Mouse (Mus musculus): ENCODE results near the gene Zfp770.
A peak's percentile ranks its signal among the peaks of the same experiment; 100 is the strongest.
"Not testable (repeated sequence)": the region's sequence is repeated elsewhere in the genome, so short reads cannot be mapped to it uniquely, and the experiment has no call there.

Gene Zfp770

DNA sequence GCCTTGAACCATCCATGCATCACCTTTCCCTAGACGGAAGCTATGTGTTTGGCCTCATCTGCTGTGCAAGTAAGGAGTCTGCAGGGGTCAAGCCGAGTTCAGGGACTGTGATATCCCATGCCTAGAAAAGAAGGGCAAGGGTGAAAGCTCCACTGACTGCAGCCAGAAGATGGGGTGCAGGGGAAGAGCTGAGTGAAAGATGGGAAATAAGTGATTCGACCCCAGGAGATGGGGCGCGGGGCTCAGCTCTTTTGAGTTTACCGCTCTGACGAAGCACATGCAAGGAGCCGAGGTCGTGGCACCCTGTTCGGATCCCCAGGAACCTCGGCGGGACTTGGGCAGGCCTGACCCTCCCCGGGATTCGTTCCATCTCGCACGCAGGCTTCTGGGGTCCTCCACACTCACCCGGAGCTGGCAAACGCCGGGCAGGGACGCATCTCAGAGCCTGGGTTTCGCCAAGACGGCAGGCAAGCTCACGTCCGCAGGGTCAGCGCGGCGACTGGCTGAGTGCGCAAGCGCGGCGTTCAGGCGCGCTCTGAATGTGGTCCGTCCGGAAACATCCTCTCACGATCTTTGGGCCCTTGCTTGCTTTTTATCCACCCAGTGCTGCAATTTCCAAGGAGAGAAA is at the start of gene Zfp770:
Gene Zfp770 (minus strand): TSS at position 538 of the 628 bp plus-strand sequence.
- DNase-seq: peak; percentile 88 to 91

GRCm38 (mm10) chr2:114249440-114249839 is 48.2 kb upstream of the Zfp770 start:
- no peak for DNase-seq

- no peak for DNase-seq
These were observed 36.4 kb upstream of the Zfp770 start for GRCm38 (mm10) chr2:114237639-114238038.

DNA sequence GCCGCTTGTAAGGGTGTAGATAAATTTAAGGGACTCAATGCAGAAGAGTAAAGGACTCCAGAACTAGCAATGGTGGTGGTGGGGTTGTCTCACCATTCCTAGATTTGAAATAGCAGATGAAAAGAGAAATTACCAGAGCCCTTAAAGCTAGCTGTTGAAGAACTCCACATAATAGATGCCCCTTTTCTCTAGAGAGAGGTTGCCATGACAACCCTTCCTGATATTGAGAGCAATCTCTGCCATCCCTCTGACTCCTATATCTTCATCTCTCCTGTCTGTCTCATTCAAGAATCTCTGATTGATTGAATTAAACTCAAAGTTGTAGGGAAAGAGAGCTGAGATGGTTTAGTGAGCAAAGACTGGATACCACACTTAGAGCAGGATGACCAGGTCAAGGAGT is 35.3 kb upstream of the Zfp770 start:
- DNase-seq: no peak

- DNase-seq: no peak
These were observed 34.3 kb upstream of the Zfp770 start for GRCm38 (mm10) chr2:114235584-114235983.

- DNase-seq: peak in 1 of 2 experiments; percentile 3
These were observed 30.0 kb upstream of the Zfp770 start for GRCm38 (mm10) chr2:114231248-114231647.

- no peak for DNase-seq
These were observed 27.4 kb upstream of the Zfp770 start for GRCm38 (mm10) chr2:114228672-114229071.

DNA sequence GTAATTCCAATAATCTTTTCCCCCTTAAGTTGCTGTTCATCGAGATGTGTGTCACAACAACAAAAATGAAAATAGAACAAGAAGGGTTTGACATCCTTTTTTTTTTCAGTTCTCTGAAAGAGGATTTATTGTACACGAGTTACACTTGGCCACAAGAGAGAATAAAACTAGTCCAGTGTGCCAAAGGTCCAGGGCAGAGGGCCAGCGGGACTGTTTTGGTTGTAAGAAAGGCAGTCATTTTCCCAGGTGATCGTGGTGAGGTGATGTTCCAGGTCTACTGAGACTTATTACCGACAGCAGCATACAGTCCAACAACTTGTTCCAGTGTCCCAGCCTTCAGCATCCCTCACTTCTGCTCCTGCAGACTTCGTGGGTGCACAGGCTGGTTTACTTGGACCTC is 3.8 kb upstream of the Zfp770 start:
- no peak for DNase-seq

GRCm38 (mm10) chr2:114201574-114201973 is 305 bp upstream of the Zfp770 start:
- DNase-seq: no peak

DNA sequence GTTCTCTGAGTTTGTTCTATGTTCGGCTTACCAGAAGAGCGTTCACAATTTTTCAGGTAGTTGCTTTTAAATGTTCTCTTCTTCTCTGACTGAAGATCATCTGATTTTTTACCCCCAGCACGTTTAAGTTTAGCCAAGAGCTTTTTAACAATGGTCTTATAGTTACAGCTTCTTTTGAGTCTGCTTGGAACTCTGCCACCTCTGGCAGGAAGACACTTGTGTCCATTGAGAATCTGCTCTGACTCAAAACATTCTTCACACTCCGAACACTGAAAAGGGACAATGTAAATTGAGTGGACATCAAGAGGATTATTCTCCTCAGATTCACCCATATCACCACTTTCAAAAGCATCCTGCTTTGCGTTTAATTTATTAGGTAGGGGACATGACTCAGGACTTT is 4.8 kb downstream of the Zfp770 start:
- no peak for DNase-seq

GRCm38 (mm10) chr2:114186924-114187323 is 14.3 kb downstream of the Zfp770 start, which contains the start of gene Aqr:
Aqr (minus strand) TSS chr2:114187024.
- not testable (repeated sequence) for DNase-seq

DNA sequence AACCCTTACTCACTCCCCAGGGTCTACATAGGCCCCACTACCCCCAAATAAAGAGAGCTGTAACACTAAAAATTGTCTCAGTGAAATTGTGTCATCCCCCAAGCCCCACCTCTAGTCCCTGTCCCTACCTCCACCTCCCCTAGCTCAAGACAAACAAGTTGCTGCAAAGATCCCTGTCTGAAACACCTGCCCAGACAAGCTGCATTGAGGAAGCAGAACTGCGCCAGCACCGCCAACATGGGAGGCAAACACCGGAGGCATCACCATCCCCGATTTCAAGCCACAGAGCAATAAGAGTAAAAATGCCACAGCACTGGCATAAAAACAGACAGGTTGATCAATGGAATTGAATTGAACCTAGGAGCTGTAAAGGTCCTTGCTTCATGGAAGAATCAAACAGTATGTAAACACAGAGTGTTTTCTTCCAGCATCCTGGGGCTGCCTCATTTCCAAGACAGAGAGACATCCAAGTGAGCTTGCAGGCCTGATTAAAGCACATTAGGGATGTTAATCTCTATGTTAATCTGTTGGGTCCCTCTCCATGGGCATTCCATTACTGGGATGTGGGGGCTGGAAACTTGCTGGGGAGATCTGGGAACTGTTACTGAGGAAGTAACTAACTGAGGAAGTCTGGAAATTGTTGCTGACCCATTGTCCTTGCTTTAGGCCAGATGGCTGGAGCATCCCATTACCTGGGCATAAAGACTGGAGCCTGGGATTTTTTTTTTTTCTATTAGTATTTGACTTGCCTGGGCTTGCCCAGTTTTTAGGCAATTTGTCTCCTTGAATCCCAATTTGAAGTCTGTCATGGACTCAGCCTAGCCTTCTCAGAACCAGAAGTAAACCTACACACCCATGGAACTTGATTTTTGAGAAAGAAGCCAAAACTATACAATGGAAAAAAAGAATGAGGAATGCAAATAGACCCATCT is 23.2 kb downstream of the Zfp770 start:
- DNase-seq: no peak

DNA sequence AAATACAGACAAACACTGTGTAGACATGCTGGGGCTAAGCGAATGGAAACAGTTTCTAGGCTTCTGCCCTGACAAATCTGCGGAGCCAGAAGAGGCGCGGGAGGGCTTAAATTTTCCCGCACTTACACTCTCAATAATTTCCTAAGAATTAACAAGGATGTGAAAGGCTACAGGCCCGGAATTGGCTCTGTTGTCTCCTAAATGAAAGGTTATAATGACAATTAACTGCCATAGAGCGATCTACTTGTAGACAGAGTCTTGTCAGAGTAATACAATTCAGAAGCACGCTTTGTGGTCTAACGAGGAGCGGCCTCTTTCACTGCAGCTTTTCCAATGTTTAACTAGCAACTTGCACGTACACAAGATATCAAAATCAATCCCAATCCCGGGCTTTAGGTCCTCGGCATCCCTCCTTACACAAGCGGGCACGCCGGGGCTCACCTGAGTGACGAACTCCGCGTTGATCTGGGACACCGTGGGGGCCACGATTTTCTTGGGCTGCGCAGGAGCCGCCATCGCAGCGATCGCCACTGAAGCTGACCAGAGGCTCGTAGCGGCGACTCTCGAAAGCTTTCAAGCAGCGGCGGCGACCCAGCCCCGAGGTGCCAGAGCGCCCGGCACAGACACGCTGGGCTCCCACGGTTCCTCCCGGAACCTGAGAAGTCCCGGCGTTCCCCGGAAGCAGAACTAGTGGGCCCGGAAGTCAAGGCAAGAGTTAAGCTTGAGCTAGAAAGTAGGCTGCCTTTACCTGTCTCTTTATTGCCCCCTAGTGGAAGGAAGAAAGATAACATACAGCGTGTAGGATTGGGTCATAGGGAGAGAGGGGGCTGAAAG is 26.4 kb downstream of the Zfp770 start:
- DNase-seq: peak; percentile 81 to 86

DNA sequence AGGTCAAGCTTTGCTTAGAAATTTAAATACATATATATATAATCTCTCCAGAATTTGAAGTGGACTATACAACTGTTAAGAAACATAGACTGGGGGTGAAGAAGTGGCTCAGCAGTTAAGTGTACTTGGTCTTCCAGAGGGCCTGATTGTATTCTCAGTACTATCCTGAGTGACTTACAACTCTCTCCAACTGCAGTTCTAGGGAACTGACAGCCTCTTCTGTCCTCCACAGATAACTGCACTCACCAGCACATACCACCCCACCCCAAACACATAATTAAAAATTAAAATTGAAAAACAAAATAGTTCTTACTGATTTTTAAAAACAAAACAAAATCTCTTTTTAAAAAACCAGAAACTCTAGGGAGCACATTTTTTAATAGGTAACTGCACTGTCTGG is 28.0 kb downstream of the Zfp770 start:
- no peak for DNase-seq

DNA sequence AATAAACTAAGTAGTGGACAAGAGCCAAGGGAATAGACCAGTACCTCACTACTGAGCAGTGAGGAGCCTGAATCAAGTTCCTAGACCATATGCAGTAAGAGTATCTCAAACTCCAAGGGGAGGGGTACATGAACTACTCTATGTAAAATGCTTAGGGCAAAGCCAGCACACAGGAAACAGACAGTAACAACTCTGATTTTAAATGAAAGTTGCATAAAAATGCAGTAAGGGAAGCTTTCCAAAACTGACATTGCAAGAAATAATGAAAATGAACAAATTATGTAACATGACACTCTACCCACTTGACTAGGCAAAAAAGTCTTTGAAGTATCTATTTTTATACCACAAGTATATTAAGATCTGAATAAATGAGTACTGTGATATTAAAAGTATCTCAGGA is 33.4 kb downstream of the Zfp770 start:
- no peak for DNase-seq

DNA sequence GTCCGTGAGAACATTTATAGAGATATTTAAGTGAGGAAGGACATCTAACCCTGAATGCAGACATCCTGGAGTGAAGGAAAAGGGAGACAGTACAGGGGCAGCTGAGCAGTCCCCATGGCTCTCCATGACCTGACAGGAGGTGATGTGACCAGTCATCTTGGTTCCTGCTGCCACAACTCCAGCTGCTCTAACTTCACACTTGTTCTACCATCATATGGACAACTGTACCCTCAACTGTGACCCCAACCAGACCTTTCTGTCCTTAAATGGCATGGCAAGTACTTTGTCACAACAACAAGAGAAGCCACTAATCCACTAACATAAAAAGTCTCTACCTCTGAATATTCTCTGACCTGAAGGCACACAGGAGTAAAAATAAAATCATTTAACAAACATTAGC is 39.3 kb downstream of the Zfp770 start:
- DNase-seq: no peak

GRCm38 (mm10) chr2:114157345-114157744 is 43.9 kb downstream of the Zfp770 start:
- no peak for DNase-seq

GRCm38 (mm10) chr2:114156639-114157038 is 44.6 kb downstream of the Zfp770 start:
- DNase-seq: no peak

- DNase-seq: no peak
These were observed 48.0 kb downstream of the Zfp770 start for GRCm38 (mm10) chr2:114153247-114153646.

GRCm38 (mm10) chr2:114146864-114147458 is 54.3 kb downstream of the Zfp770 start:
- DNase-seq: no peak

- peak; percentile 18 to 64 for DNase-seq
These were observed 55.9 kb downstream of the Zfp770 start for GRCm38 (mm10) chr2:114145315-114145801.

- DNase-seq: no peak
These were observed 56.4 kb downstream of the Zfp770 start for GRCm38 (mm10) chr2:114144915-114145314.
